Mouse (Mus musculus): ENCODE data around the gene Utrn. TPM values are rescaled to one million over a fixed set of nuclear protein-coding genes. Genes with fewer than 3 reads are reported as not detected.

Gene Utrn
- total and polyA plus RNA-seq, 3 experiments = 0.31 to 1.1 (median 0.67) TPM

- H3K27ac ChIP-seq (ENCODE audit: insufficient read depth, low read depth) = no peak overlapping the region
- no peak overlapping the region for H3K4me3 ChIP-seq (replicated peaks in 1 of 3; ENCODE audit: low read depth in 2 of 3, low read length in 2 of 3, poor library complexity in 1 of 3)
- H3K4me1 ChIP-seq (ENCODE audit: control insufficient read depth in 1 of 2, insufficient read depth in 2 of 2) = peaks cover 0 to 9% of the 10 kb centered on the region in 2 experiments; a peak in 3 of 4 replicates
- peaks cover 2% of the 10 kb centered on the region for H3K9me3 ChIP-seq (replicated peaks; ENCODE audit: low read length)
- DNase-seq (ENCODE audit: extremely low read depth) = no peak
- TF ChIP-seq BHLHE40 (IDR thresholded peaks at IDR 0.05; ENCODE audit: low read depth, low read length) = no peak
- no peak for TF ChIP-seq JUND (conservative IDR thresholded peaks at IDR 0.05; ENCODE audit: low read depth, low read length)
- no peak for TF ChIP-seq ZC3H11A (IDR thresholded peaks at IDR 0.05; ENCODE audit: low read depth, low read length)
- no peak for TF ChIP-seq CTCF (conservative IDR thresholded peaks at IDR 0.05 in 1 of 2, IDR thresholded peaks at IDR 0.05 in 1 of 2; ENCODE audit: low read depth in 2 of 2, low read length in 2 of 2)
- no peak for TF ChIP-seq IRF4 (IDR thresholded peaks at IDR 0.05; ENCODE audit: low read depth, low read length)
- no peak for TF ChIP-seq EP300 (IDR thresholded peaks at IDR 0.05; ENCODE audit: low read length)
- no peak for TF ChIP-seq SMC3 (IDR thresholded peaks at IDR 0.05; ENCODE audit: low read depth, low read length)
- no peak for TF ChIP-seq MAX (IDR thresholded peaks at IDR 0.05; ENCODE audit: low read length)
- no peak overlapping the region for H3K4me2 ChIP-seq (ENCODE audit: insufficient read depth, low read depth, poor library complexity, severe bottlenecking)
- no peaks in the 10 kb centered on the region for H3K36me3 ChIP-seq (replicated peaks in 1 of 2; ENCODE audit: control insufficient read depth in 1 of 2, insufficient read depth in 1 of 2, low read length in 1 of 2)
- H3K9ac ChIP-seq (ENCODE audit: insufficient read depth, low read depth) = no peak overlapping the region
- no peaks in the 10 kb centered on the region for H3K79me2 ChIP-seq (replicated peaks; ENCODE audit: control insufficient read depth, extremely low read depth, insufficient read depth, poor library complexity, severe bottlenecking)
- dilution Hi-C loops (cut with MboI; ENCODE audit: extremely low pct_ligation_motif_present, extremely low pct_unique_long_range_greater_than_20kb, low sequenced_read_pairs) (no loop called here), in situ Hi-C loops (cut with MboI; ENCODE audit: low pct_ligation_motif_present, low pct_unique_long_range_greater_than_20kb, low sequenced_read_pairs) (loop anchor here (25.0 kb wide), 1 partner anchor 216 kb away; no protein-coding TSS in a partner anchor)
- no peaks in the 10 kb centered on the region for H3K27me3 ChIP-seq (replicated peaks)
Measured at GRCm38 (mm10) chr10:12696704-12697103, 172.5 kb downstream of the Utrn start.

- Histone ChIP-seq H3K36me3 (replicated peaks in 1 of 2; ENCODE audit: control insufficient read depth in 1 of 2, insufficient read depth in 1 of 2, low read length in 1 of 2) (no peaks in the 10 kb centered on the region), H3K9me3 (replicated peaks; ENCODE audit: low read length) (no peaks in the 10 kb centered on the region), H3K4me3 (replicated peaks in 1 of 3; ENCODE audit: low read depth in 2 of 3, low read length in 2 of 3, poor library complexity in 1 of 3) (no peak overlapping the region), H3K27ac (ENCODE audit: insufficient read depth, low read depth) (no peak overlapping the region), H3K79me2 (replicated peaks; ENCODE audit: control insufficient read depth, extremely low read depth, insufficient read depth, poor library complexity, severe bottlenecking) (no peaks in the 10 kb centered on the region), H3K9ac (ENCODE audit: insufficient read depth, low read depth) (no peak overlapping the region), H3K4me1 (ENCODE audit: control insufficient read depth in 1 of 2, insufficient read depth in 2 of 2) (peaks cover 0 to 9% of the 10 kb centered on the region in 2 experiments; a peak in 3 of 4 replicates), H3K4me2 (ENCODE audit: insufficient read depth, low read depth, poor library complexity, severe bottlenecking) (no peak overlapping the region), H3K27me3 (replicated peaks) (no peaks in the 10 kb centered on the region)
- TF ChIP-seq ZMIZ1 (IDR thresholded peaks at IDR 0.05; ENCODE audit: low read depth, low read length) = no peak
- no peak for DNase-seq (ENCODE audit: extremely low read depth)
- dilution Hi-C loops (cut with MboI; ENCODE audit: extremely low pct_ligation_motif_present, extremely low pct_unique_long_range_greater_than_20kb, low sequenced_read_pairs) (no loop called here), in situ Hi-C loops (cut with MboI; ENCODE audit: low pct_ligation_motif_present, low pct_unique_long_range_greater_than_20kb, low sequenced_read_pairs) (loop anchor here (25.0 kb wide), 1 partner anchor 218 kb away; no protein-coding TSS in a partner anchor)
Measured at GRCm38 (mm10) chr10:12694774-12695173, 174.4 kb downstream of the Utrn start.

GRCm38 (mm10) chr10:12690601-12691000 is 178.6 kb downstream of the Utrn start:
- H3K36me3 ChIP-seq (replicated peaks in 1 of 2; ENCODE audit: control insufficient read depth in 1 of 2, insufficient read depth in 1 of 2, low read length in 1 of 2) = no peaks in the 10 kb centered on the region
- dilution Hi-C loops (cut with MboI; ENCODE audit: extremely low pct_ligation_motif_present, extremely low pct_unique_long_range_greater_than_20kb, low sequenced_read_pairs) = no loop called here
- DNase-seq (ENCODE audit: extremely low read depth) = peak; percentile 62
- H3K9me3 ChIP-seq (replicated peaks; ENCODE audit: low read length) = no peaks in the 10 kb centered on the region
- H3K27ac ChIP-seq (ENCODE audit: insufficient read depth, low read depth) = no peak overlapping the region
- H3K79me2 ChIP-seq (replicated peaks; ENCODE audit: control insufficient read depth, extremely low read depth, insufficient read depth, poor library complexity, severe bottlenecking) = no peaks in the 10 kb centered on the region
- H3K9ac ChIP-seq (ENCODE audit: insufficient read depth, low read depth) = no peak overlapping the region
- no peaks in the 10 kb centered on the region for H3K4me1 ChIP-seq (ENCODE audit: control insufficient read depth in 1 of 2, insufficient read depth in 2 of 2)
- peak; percentile 31 to 84; a peak in 3 of 4 replicates for TF ChIP-seq CTCF (conservative IDR thresholded peaks at IDR 0.05 in 1 of 2, IDR thresholded peaks at IDR 0.05 in 1 of 2; ENCODE audit: low read depth in 2 of 2, low read length in 2 of 2)
- TF ChIP-seq RAD21 (IDR thresholded peaks at IDR 0.05; ENCODE audit: low read depth, low read length) = peak; percentile 71
- peak; percentile 29; the same call in 1 of the 2 replicates for TF ChIP-seq ZNF384 (IDR thresholded peaks at IDR 0.05; ENCODE audit: low read depth, low read length)
- TF ChIP-seq CHD1 (IDR thresholded peaks at IDR 0.05; ENCODE audit: low read depth, low read length) = no peak
- TF ChIP-seq SMC3 (IDR thresholded peaks at IDR 0.05; ENCODE audit: low read depth, low read length) = peak; percentile 96
- peak; percentile 65 for TF ChIP-seq ZC3H11A (IDR thresholded peaks at IDR 0.05; ENCODE audit: low read depth, low read length)
- TF ChIP-seq SIN3A (IDR thresholded peaks at IDR 0.05; ENCODE audit: low read length) = no peak
- no peaks in the 10 kb centered on the region for H3K27me3 ChIP-seq (replicated peaks)
- H3K4me3 ChIP-seq (replicated peaks in 1 of 3; ENCODE audit: low read depth in 2 of 3, low read length in 2 of 3, poor library complexity in 1 of 3) = no peak overlapping the region
- in situ Hi-C loops (cut with MboI; ENCODE audit: low pct_ligation_motif_present, low pct_unique_long_range_greater_than_20kb, low sequenced_read_pairs) = loop anchor here (25.0 kb wide), 1 partner anchor 222 kb away; no protein-coding TSS in a partner anchor
- no peak overlapping the region for H3K4me2 ChIP-seq (ENCODE audit: insufficient read depth, low read depth, poor library complexity, severe bottlenecking)
